Mouse (Mus musculus): ENCODE results near the gene Babam2. TPM values are rescaled to one million over a fixed set of nuclear protein-coding genes. Genes with fewer than 3 reads are reported as not detected.

Babam2 gene
- polyA plus RNA-seq, 1 experiment from 2014 or later: 37.3 TPM

- H3K9ac ChIP-seq (ENCODE audit: low read length): no peak overlapping the region
- H3K4me1 ChIP-seq (ENCODE audit: control insufficient read depth in 2 of 2, insufficient read depth in 2 of 2, low read length in 2 of 2): peaks cover 5 to 7% of the 10 kb centered on the region in 2 experiments; a peak in 3 of 4 replicates
- 74% methylated on average over 8 of the region's 8 CpGs for WGBS
- H3K27me3 ChIP-seq (ENCODE audit: control insufficient read depth, insufficient read depth, low read length): no peaks in the 10 kb centered on the region
- H3K4me2 ChIP-seq (ENCODE audit: low read length): no peak overlapping the region
- H3K36me3 ChIP-seq (ENCODE audit: control insufficient read depth, insufficient read depth, low read length): no peaks in the 10 kb centered on the region
- H3K9me3 ChIP-seq (ENCODE audit: control insufficient read depth, low read length): no peaks in the 10 kb centered on the region
- H3K27ac ChIP-seq (replicated peaks in 1 of 2; ENCODE audit: control insufficient read depth in 1 of 2, insufficient read depth in 1 of 2, low read depth in 2 of 2, low read length in 2 of 2): peak overlapping the region; percentile 27 to 50; a peak in 3 of 4 replicates
- no peak for ATAC-seq (ENCODE audit: insufficient number of reproducible peaks, insufficient read depth, low FRiP score, low read depth)
- H3K4me3 ChIP-seq (ENCODE audit: control insufficient read depth in 1 of 2, insufficient read depth in 1 of 2, low read depth in 1 of 2, low read length in 2 of 2): no peak overlapping the region
These were observed 173.5 kb downstream of the Babam2 start for GRCm38 (mm10) chr5:31870856-31871520.

GRCm38 (mm10) chr5:31873328-31873727, 175.8 kb downstream of the Babam2 start:
- no peaks in the 10 kb centered on the region for H3K27me3 ChIP-seq (ENCODE audit: control insufficient read depth, insufficient read depth, low read length)
- no peaks in the 10 kb centered on the region for H3K36me3 ChIP-seq (ENCODE audit: control insufficient read depth, insufficient read depth, low read length)
- ATAC-seq (ENCODE audit: insufficient number of reproducible peaks, insufficient read depth, low FRiP score, low read depth): no peak
- H3K27ac ChIP-seq (replicated peaks in 1 of 2; ENCODE audit: control insufficient read depth in 1 of 2, insufficient read depth in 1 of 2, low read depth in 2 of 2, low read length in 2 of 2): no peak overlapping the region
- H3K9ac ChIP-seq (ENCODE audit: low read length): no peak overlapping the region
- no peak overlapping the region for H3K4me2 ChIP-seq (ENCODE audit: low read length)
- no peaks in the 10 kb centered on the region for H3K9me3 ChIP-seq (ENCODE audit: control insufficient read depth, low read length)
- H3K4me1 ChIP-seq (ENCODE audit: control insufficient read depth in 2 of 2, insufficient read depth in 2 of 2, low read length in 2 of 2): peaks cover 10 to 20% of the 10 kb centered on the region in 2 experiments
- H3K4me3 ChIP-seq (ENCODE audit: control insufficient read depth in 1 of 2, insufficient read depth in 1 of 2, low read depth in 1 of 2, low read length in 2 of 2): no peak overlapping the region
- 93% methylated on average over 2 of the region's 2 CpGs for WGBS

- Histone ChIP-seq H3K27ac (replicated peaks in 1 of 2; ENCODE audit: control insufficient read depth in 1 of 2, insufficient read depth in 1 of 2, low read depth in 2 of 2, low read length in 2 of 2) (no peak overlapping the region), H3K4me3 (ENCODE audit: control insufficient read depth in 1 of 2, insufficient read depth in 1 of 2, low read depth in 1 of 2, low read length in 2 of 2) (no peak overlapping the region), H3K4me1 (ENCODE audit: control insufficient read depth in 2 of 2, insufficient read depth in 2 of 2, low read length in 2 of 2) (peaks cover 10 to 20% of the 10 kb centered on the region in 2 experiments), H3K9me3 (ENCODE audit: control insufficient read depth, low read length) (no peaks in the 10 kb centered on the region), H3K9ac (ENCODE audit: low read length) (no peak overlapping the region), H3K27me3 (ENCODE audit: control insufficient read depth, insufficient read depth, low read length) (no peaks in the 10 kb centered on the region), H3K4me2 (ENCODE audit: low read length) (no peak overlapping the region), H3K36me3 (ENCODE audit: control insufficient read depth, insufficient read depth, low read length) (no peaks in the 10 kb centered on the region)
- ATAC-seq (ENCODE audit: insufficient number of reproducible peaks, insufficient read depth, low FRiP score, low read depth): no peak
- WGBS: 77% methylated on average over 1 of the region's 1 CpGs
These were observed 177.1 kb downstream of the Babam2 start for GRCm38 (mm10) chr5:31874543-31874942.

- Histone ChIP-seq H3K4me1 (ENCODE audit: control insufficient read depth in 2 of 2, insufficient read depth in 2 of 2, low read length in 2 of 2) (peaks cover 10 to 20% of the 10 kb centered on the region in 2 experiments), H3K27me3 (ENCODE audit: control insufficient read depth, insufficient read depth, low read length) (no peaks in the 10 kb centered on the region), H3K27ac (replicated peaks in 1 of 2; ENCODE audit: control insufficient read depth in 1 of 2, insufficient read depth in 1 of 2, low read depth in 2 of 2, low read length in 2 of 2) (peak overlapping the region; percentile 79; a peak in 3 of 4 replicates), H3K36me3 (ENCODE audit: control insufficient read depth, insufficient read depth, low read length) (no peaks in the 10 kb centered on the region), H3K9me3 (ENCODE audit: control insufficient read depth, low read length) (no peaks in the 10 kb centered on the region), H3K4me2 (ENCODE audit: low read length) (no peak overlapping the region), H3K9ac (ENCODE audit: low read length) (no peak overlapping the region), H3K4me3 (ENCODE audit: control insufficient read depth in 1 of 2, insufficient read depth in 1 of 2, low read depth in 1 of 2, low read length in 2 of 2) (no peak overlapping the region)
- 85% methylated on average over 3 of the region's 3 CpGs for WGBS
- ATAC-seq (ENCODE audit: insufficient number of reproducible peaks, insufficient read depth, low FRiP score, low read depth): no peak
These were observed 178.0 kb downstream of the Babam2 start for GRCm38 (mm10) chr5:31875443-31875842.

- Histone ChIP-seq H3K27ac (replicated peaks in 1 of 2; ENCODE audit: control insufficient read depth in 1 of 2, insufficient read depth in 1 of 2, low read depth in 2 of 2, low read length in 2 of 2) (peak overlapping the region; percentile 79), H3K9ac (ENCODE audit: low read length) (no peak overlapping the region), H3K36me3 (ENCODE audit: control insufficient read depth, insufficient read depth, low read length) (no peaks in the 10 kb centered on the region), H3K4me1 (ENCODE audit: control insufficient read depth in 2 of 2, insufficient read depth in 2 of 2, low read length in 2 of 2) (peaks cover 7 to 20% of the 10 kb centered on the region in 2 experiments), H3K9me3 (ENCODE audit: control insufficient read depth, low read length) (no peaks in the 10 kb centered on the region), H3K27me3 (ENCODE audit: control insufficient read depth, insufficient read depth, low read length) (no peaks in the 10 kb centered on the region), H3K4me3 (ENCODE audit: control insufficient read depth in 1 of 2, insufficient read depth in 1 of 2, low read depth in 1 of 2, low read length in 2 of 2) (no peak overlapping the region), H3K4me2 (ENCODE audit: low read length) (peak overlapping the region; percentile 41)
- WGBS: 27% methylated on average over 8 of the region's 8 CpGs
- ATAC-seq (ENCODE audit: insufficient number of reproducible peaks, insufficient read depth, low FRiP score, low read depth): peak; percentile 39; the same call in 1 of the 2 replicates
These were observed 178.9 kb downstream of the Babam2 start for GRCm38 (mm10) chr5:31876216-31876974.

GRCm38 (mm10) chr5:31880457-31880856, 183.0 kb downstream of the Babam2 start:
- 78% methylated on average over 2 of the region's 2 CpGs for WGBS
- Histone ChIP-seq H3K36me3 (ENCODE audit: control insufficient read depth, insufficient read depth, low read length) (no peaks in the 10 kb centered on the region), H3K4me1 (ENCODE audit: control insufficient read depth in 2 of 2, insufficient read depth in 2 of 2, low read length in 2 of 2) (peaks cover 7 to 21% of the 10 kb centered on the region in 2 experiments), H3K27me3 (ENCODE audit: control insufficient read depth, insufficient read depth, low read length) (no peaks in the 10 kb centered on the region), H3K27ac (replicated peaks in 1 of 2; ENCODE audit: control insufficient read depth in 1 of 2, insufficient read depth in 1 of 2, low read depth in 2 of 2, low read length in 2 of 2) (no peak overlapping the region), H3K4me3 (ENCODE audit: control insufficient read depth in 1 of 2, insufficient read depth in 1 of 2, low read depth in 1 of 2, low read length in 2 of 2) (no peak overlapping the region), H3K4me2 (ENCODE audit: low read length) (no peak overlapping the region), H3K9ac (ENCODE audit: low read length) (no peak overlapping the region), H3K9me3 (ENCODE audit: control insufficient read depth, low read length) (no peaks in the 10 kb centered on the region)
- ATAC-seq (ENCODE audit: insufficient number of reproducible peaks, insufficient read depth, low FRiP score, low read depth): no peak

GRCm38 (mm10) chr5:31882297-31882696, 184.8 kb downstream of the Babam2 start:
- H3K36me3 ChIP-seq (ENCODE audit: control insufficient read depth, insufficient read depth, low read length): no peaks in the 10 kb centered on the region
- WGBS: 51% methylated on average over 3 of the region's 3 CpGs
- H3K9ac ChIP-seq (ENCODE audit: low read length): no peak overlapping the region
- H3K4me2 ChIP-seq (ENCODE audit: low read length): no peak overlapping the region
- peaks cover 1 to 9% of the 10 kb centered on the region in 2 experiments; a peak in 2 of 4 replicates for H3K4me1 ChIP-seq (ENCODE audit: control insufficient read depth in 2 of 2, insufficient read depth in 2 of 2, low read length in 2 of 2)
- no peaks in the 10 kb centered on the region for H3K27me3 ChIP-seq (ENCODE audit: control insufficient read depth, insufficient read depth, low read length)
- H3K9me3 ChIP-seq (ENCODE audit: control insufficient read depth, low read length): no peaks in the 10 kb centered on the region
- no peak overlapping the region for H3K4me3 ChIP-seq (ENCODE audit: control insufficient read depth in 1 of 2, insufficient read depth in 1 of 2, low read depth in 1 of 2, low read length in 2 of 2)
- ATAC-seq (ENCODE audit: insufficient number of reproducible peaks, insufficient read depth, low FRiP score, low read depth): no peak
- peak overlapping the region in 1 of 2 experiments; percentile 41; a peak in 3 of 4 replicates for H3K27ac ChIP-seq (replicated peaks in 1 of 2; ENCODE audit: control insufficient read depth in 1 of 2, insufficient read depth in 1 of 2, low read depth in 2 of 2, low read length in 2 of 2)

Measured in heart, embryonic 14.5 days (tissue).